Mouse (Mus musculus) midbrain, embryonic 10.5 days (tissue): ENCODE measurements at regions not wholly inside any gene's neighbourhood (a gene's known extent, or its start where the extent isn't known, plus 50 kb on each side); places are given as distances from the start of the nearest gene placed in this dataset.

Experiments used
- DNase-seq: peaks from one replicate; pipeline ENCODE4 v3.0.0-alpha.2; 2017; ENCODE audit warnings: low spot score
- H3K27ac ChIP-seq: fragments of 300-500 bp; sonication (generic); replicated peaks from 2 replicates; pipeline ENCODE4 v1.5.1; 2016; ENCODE audit warnings: mild to moderate bottlenecking
- H3K27me3 ChIP-seq: fragments of 300-500 bp; sonication (generic); 2 replicates; pipeline ENCODE4 v1.6.1; 2016; ENCODE audit warnings: low read depth, mild to moderate bottlenecking; ENCODE audit not compliant: poor library complexity, severe bottlenecking
- H3K36me3 ChIP-seq: fragments of 300-500 bp; sonication (generic); 2 replicates; pipeline ENCODE4 v1.6.1; 2016; ENCODE audit warnings: mild to moderate bottlenecking, moderate library complexity
- H3K4me1 ChIP-seq: fragments of 300-500 bp; sonication (generic); 2 replicates; pipeline ENCODE4 v1.6.1; 2016
- H3K4me3 ChIP-seq: fragments of 300-500 bp; sonication (generic); 2 replicates; pipeline ENCODE4 v1.5.1; 2016; ENCODE audit warnings: mild to moderate bottlenecking, moderate library complexity
- H3K9me3 ChIP-seq: fragments of 300-500 bp; sonication (generic); replicated peaks from 2 replicates; pipeline ENCODE4 v1.6.1; 2016; ENCODE audit warnings: mild to moderate bottlenecking
- WGBS: fragments of 180-500 bp; shearing (Covaris S2); methylation state at CpG from one replicate; pipeline ENCODE4 v1.1.7; 2016; 5-methylcytosine and 5-hydroxymethylcytosine counted together

- DNase-seq, result no peak
- H3K4me3 ChIP-seq, result no peak overlapping the region
- no peaks in the 10 kb centered on the region for H3K4me1 ChIP-seq
- no peaks in the 10 kb centered on the region for H3K36me3 ChIP-seq
- no peaks in the 10 kb centered on the region for H3K27me3 ChIP-seq
- H3K27ac ChIP-seq, result no peak overlapping the region
- H3K9me3 ChIP-seq, result no peaks in the 10 kb centered on the region
Measured at GRCm38 (mm10) chr12:26128851-26129250, 286.2 kb downstream of the Rnf144a start.

- no peaks in the 10 kb centered on the region for H3K4me1 ChIP-seq
- H3K36me3 ChIP-seq, result no peaks in the 10 kb centered on the region
- no peak overlapping the region for H3K4me3 ChIP-seq
- no peaks in the 10 kb centered on the region for H3K27me3 ChIP-seq
- H3K9me3 ChIP-seq, result no peaks in the 10 kb centered on the region
- H3K27ac ChIP-seq, result no peak overlapping the region
- DNase-seq, result no peak
- WGBS, result 90% methylated on average over 9 of the region's 9 CpGs
Measured at GRCm38 (mm10) chr12:26126260-26126659, 288.8 kb downstream of the Rnf144a start.

DNA sequence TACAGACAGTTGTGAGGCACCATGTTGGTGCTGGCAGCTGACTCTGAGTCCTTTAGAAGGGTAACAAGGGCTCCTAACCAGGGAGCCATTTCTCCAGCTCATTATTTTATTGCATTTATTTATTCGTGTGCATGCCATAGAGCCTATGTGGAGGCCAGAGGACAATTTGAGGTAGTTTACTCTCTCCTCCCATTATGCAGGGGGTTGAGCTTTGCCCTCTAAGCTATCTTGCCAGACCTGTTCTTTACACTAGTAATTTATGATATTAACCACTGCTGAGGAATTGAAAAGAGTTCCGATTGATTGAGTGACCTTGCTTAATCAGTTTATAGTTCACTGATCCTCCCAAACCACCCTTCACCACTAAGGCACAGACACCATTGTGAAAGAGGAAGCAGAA lies 290.8 kb downstream of the Rnf144a start:
- Histone ChIP-seq H3K27ac (no peak overlapping the region), H3K36me3 (no peaks in the 10 kb centered on the region), H3K27me3 (no peaks in the 10 kb centered on the region), H3K4me1 (no peaks in the 10 kb centered on the region), H3K9me3 (no peaks in the 10 kb centered on the region), H3K4me3 (no peak overlapping the region)
- 93% methylated on average over 2 of the region's 2 CpGs for WGBS
- no peak for DNase-seq

DNA sequence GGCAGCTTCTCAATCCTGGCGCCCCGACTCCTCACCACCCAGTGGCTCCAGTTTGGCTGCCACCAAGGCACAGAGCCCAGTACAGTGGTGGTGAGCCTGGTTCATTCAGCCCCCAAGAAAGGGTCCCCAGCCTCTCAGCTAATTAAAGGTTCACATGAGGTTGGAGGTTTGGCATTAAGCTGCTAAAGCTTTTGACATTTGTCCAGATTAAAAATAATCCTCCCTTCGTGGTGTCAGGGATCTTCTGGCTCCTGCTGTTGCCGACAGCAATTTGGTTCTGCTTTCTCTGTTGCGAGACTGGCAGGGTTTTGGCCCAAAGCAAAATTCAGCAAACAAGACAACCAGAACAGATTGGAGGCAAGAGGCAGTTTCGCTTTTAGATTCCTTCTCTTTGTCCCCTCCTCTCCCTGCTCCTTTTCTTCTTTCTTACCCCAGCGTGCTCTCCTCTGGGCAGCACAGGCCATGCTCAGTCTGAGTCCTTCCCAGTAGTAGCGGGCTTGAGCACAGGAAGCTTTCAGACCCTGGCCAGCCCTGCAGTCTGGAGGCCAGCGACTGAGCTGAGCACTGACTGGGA lies 299.6 kb downstream of the Rnf144a start:
- H3K4me3 ChIP-seq, result no peak overlapping the region
- WGBS, result 65% methylated on average over 9 of the region's 9 CpGs
- peaks cover 12% of the 10 kb centered on the region for H3K4me1 ChIP-seq
- H3K36me3 ChIP-seq, result no peaks in the 10 kb centered on the region
- H3K9me3 ChIP-seq, result no peaks in the 10 kb centered on the region
- no peak for DNase-seq
- H3K27ac ChIP-seq, result peak overlapping the region; percentile 63
- no peaks in the 10 kb centered on the region for H3K27me3 ChIP-seq

GRCm38 (mm10) chr12:26112166-26113019 lies 302.7 kb downstream of the Rnf144a start:
- Histone ChIP-seq H3K4me3 (no peak overlapping the region), H3K27ac (no peak overlapping the region), H3K9me3 (no peaks in the 10 kb centered on the region), H3K27me3 (no peaks in the 10 kb centered on the region), H3K36me3 (no peaks in the 10 kb centered on the region), H3K4me1 (peaks cover 12% of the 10 kb centered on the region)
- 86% methylated on average over 8 of the region's 8 CpGs for WGBS
- no peak for DNase-seq

DNA sequence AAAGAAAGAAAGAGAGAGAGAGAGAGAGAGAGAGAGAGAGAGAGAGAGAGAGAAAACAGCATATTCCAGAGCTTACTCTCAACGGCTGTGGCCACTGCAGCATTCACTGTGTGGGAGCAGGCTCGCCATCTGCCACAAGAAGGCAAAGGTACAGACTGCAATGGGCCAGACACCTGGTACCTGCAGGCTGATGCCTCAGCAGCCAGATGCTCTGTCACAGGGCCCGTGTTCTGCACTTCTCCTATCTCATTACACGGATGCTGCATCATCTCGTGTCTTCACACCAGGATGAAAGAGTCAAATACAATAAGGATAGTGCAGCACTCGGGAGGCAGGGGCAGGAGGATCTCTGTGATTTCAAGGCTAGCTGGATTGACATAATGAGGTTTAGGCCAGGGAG lies 305.2 kb downstream of the Rnf144a start:
- Histone ChIP-seq H3K4me1 (no peaks in the 10 kb centered on the region), H3K27ac (no peak overlapping the region), H3K9me3 (no peaks in the 10 kb centered on the region), H3K4me3 (no peak overlapping the region), H3K27me3 (no peaks in the 10 kb centered on the region), H3K36me3 (no peaks in the 10 kb centered on the region)
- 91% methylated on average over 6 of the region's 6 CpGs for WGBS
- DNase-seq, result no peak

GRCm38 (mm10) chr12:26104372-26104771 lies 310.7 kb downstream of the Rnf144a start:
- DNase-seq, result no peak
- Histone ChIP-seq H3K4me3 (no peak overlapping the region), H3K27me3 (no peaks in the 10 kb centered on the region), H3K4me1 (no peaks in the 10 kb centered on the region), H3K36me3 (no peaks in the 10 kb centered on the region), H3K27ac (no peak overlapping the region), H3K9me3 (no peaks in the 10 kb centered on the region)
- 88% methylated on average over 3 of the region's 3 CpGs for WGBS

DNA sequence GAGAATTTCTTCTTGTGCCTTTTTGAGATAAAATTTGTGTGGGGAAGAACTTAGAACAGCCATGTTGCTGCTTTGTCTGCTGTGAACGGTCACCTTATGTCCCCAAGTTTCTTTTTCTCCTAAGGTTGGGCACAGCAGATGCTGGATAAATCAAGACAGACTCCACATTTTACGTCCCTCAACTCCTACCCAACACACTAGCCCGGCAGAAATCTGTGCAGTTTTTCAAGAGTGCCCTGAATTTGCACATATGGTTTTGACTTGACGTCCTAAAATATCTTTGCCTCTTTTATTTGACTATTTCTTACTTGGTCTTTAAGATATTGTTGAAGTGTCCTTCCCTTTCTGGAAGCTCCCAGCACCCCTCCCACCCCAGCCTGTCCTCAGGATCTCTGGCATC lies 312.7 kb downstream of the Rnf144a start:
- 92% methylated on average over 4 of the region's 4 CpGs for WGBS
- Histone ChIP-seq H3K4me1 (no peaks in the 10 kb centered on the region), H3K27ac (no peak overlapping the region), H3K36me3 (no peaks in the 10 kb centered on the region), H3K27me3 (no peaks in the 10 kb centered on the region), H3K4me3 (no peak overlapping the region), H3K9me3 (no peaks in the 10 kb centered on the region)
- DNase-seq, result no peak

DNA sequence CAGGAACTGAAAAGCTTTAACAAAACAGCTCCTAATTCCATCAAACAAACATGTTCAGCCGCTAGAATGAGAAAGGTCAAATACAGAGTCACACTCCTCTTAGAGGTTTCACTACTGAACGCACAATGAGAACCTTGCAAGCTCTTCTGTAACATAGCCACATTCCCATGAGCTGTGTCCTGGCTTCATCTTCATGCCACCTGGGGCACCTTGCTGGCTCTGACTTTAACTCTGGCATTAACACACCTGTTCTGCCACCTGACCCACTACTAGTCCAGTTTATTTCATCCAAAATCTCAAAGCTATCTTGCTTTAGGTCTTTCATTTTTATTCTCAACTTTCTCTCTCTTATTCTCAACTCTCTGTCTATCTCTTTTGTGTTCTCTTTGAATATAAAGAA lies 314.9 kb downstream of the Rnf144a start:
- no peaks in the 10 kb centered on the region for H3K27me3 ChIP-seq
- WGBS, result 86% methylated on average over 2 of the region's 2 CpGs

GRCm38 (mm10) chr12:26099176-26099575 lies 315.9 kb downstream of the Rnf144a start:
- no peak overlapping the region for H3K27ac ChIP-seq
- no peaks in the 10 kb centered on the region for H3K27me3 ChIP-seq
- no peak for DNase-seq
- no peaks in the 10 kb centered on the region for H3K36me3 ChIP-seq
- H3K4me3 ChIP-seq, result no peak overlapping the region
- no peaks in the 10 kb centered on the region for H3K4me1 ChIP-seq
- H3K9me3 ChIP-seq, result no peaks in the 10 kb centered on the region
- WGBS, result 88% methylated on average over 5 of the region's 5 CpGs

More for the DNA sequence above, 314.9 kb downstream of the Rnf144a start:
- Histone ChIP-seq H3K4me1 (no peaks in the 10 kb centered on the region), H3K36me3 (no peaks in the 10 kb centered on the region), H3K4me3 (no peak overlapping the region), H3K27ac (no peak overlapping the region), H3K9me3 (no peaks in the 10 kb centered on the region)
- DNase-seq, result no peak

DNA sequence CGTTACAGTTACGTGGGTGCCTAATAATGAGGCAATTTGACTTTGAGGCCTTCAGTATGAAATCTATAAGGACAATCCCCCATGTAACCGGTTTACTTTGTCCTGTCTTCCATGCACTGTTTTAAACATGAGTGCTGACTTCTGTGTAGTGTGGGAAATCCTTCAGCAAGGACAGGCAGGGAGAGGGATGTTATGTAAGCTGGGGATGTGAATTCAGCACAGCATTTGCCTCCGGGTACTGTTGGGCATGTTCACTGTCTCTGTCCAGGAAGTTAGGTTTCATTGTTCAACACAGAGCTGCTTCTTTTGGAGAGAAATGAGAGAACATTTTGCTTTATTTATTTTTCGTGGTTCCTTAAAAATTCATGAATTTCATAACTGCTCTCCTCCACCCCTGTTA lies 322.7 kb downstream of the Rnf144a start:
- Histone ChIP-seq H3K36me3 (no peaks in the 10 kb centered on the region), H3K27me3 (no peaks in the 10 kb centered on the region), H3K4me3 (no peak overlapping the region), H3K4me1 (no peaks in the 10 kb centered on the region), H3K27ac (no peak overlapping the region), H3K9me3 (no peaks in the 10 kb centered on the region)
- no peak for DNase-seq
- 86% methylated on average over 5 of the region's 5 CpGs for WGBS

- Histone ChIP-seq H3K36me3 (no peaks in the 10 kb centered on the region), H3K9me3 (no peaks in the 10 kb centered on the region), H3K4me3 (no peak overlapping the region), H3K4me1 (no peaks in the 10 kb centered on the region), H3K27me3 (no peaks in the 10 kb centered on the region), H3K27ac (no peak overlapping the region)
- 85% methylated on average over 3 of the region's 3 CpGs for WGBS
- DNase-seq, result no peak
Measured at GRCm38 (mm10) chr12:26091865-26092264, 323.2 kb downstream of the Rnf144a start.

DNA sequence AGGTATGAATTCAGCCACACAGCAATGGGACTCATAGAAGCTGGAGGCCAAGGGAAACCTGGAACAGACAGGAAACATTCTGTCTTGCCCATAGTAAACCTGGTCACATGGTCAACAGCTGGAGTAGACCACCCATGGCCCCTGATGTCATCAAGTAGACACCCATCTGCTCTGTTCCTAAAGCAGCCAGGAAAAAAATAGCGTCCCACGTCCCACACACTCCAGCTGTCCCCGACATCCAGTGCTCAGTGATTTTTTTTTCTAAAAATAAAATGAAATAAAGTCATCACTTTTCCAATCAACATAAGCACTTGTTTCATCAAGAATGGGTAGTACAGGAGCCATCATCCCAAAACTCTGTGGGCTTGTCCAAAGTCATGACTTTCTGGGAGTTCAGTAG lies 326.7 kb downstream of the Rnf144a start:
- 93% methylated on average over 3 of the region's 3 CpGs for WGBS
- Histone ChIP-seq H3K4me1 (no peaks in the 10 kb centered on the region), H3K4me3 (no peak overlapping the region), H3K36me3 (no peaks in the 10 kb centered on the region), H3K27me3 (no peaks in the 10 kb centered on the region), H3K9me3 (no peaks in the 10 kb centered on the region), H3K27ac (no peak overlapping the region)
- DNase-seq, result no peak
